Mouse (Mus musculus) embryonic fibroblast, embryonic 13.5 days (primary cell): ENCODE data around the gene Vmn1r118. TPM values are rescaled to one million over a fixed set of nuclear protein-coding genes. Genes with fewer than 3 reads are reported as not detected.
"Not testable (repeated sequence)": the region's sequence is repeated elsewhere in the genome, so short reads cannot be mapped to it uniquely, and the experiment has no call there.

Experiments
- H3K27ac ChIP-seq: 2 replicates; pipeline ENCODE4 v1.5.1; 2012; ENCODE audit warnings: low read length, control low read depth, inconsistent platforms; ENCODE audit not compliant: insufficient read depth
- H3K4me1 ChIP-seq: 2 replicates; pipeline ENCODE4 v1.6.1; 2011; ENCODE audit warnings: low read length; ENCODE audit not compliant: control insufficient read depth, insufficient read depth
- H3K4me3 ChIP-seq: 2 replicates; pipeline ENCODE4 v1.5.1; 2011; ENCODE audit warnings: mild to moderate bottlenecking, control low read depth, low read length; ENCODE audit not compliant: insufficient read depth
- polyA plus RNA-seq: library from polyadenylated mRNA; stranded (reverse); fragments of >200 nt; gene quantifications from 2 replicates; pipeline ENCODE4 v1.2.4, GENCODE M21; 2011; ENCODE audit warnings: low read depth; ENCODE audit not compliant: missing spikeins, insufficient read length

Vmn1r118 gene
- polyA plus RNA-seq = not detected in 2 replicates

- H3K4me3 ChIP-seq, H3K27ac ChIP-seq, H3K4me1 ChIP-seq: not testable (repeated sequence)
These were observed at the start of gene Vmn1r118 for GRCm38 (mm10) chr7:20912247-20912646. Gene Vmn1r118 (minus strand): TSS chr7:20912347.

- not testable (repeated sequence) for H3K27ac ChIP-seq, H3K4me1 ChIP-seq, H3K4me3 ChIP-seq
These were observed 28.1 kb downstream of the Vmn1r118 start, which contains the start of gene Vmn1r117 for GRCm38 (mm10) chr7:20884021-20884420. Gene Vmn1r117 (minus strand): TSS chr7:20884121.

DNA sequence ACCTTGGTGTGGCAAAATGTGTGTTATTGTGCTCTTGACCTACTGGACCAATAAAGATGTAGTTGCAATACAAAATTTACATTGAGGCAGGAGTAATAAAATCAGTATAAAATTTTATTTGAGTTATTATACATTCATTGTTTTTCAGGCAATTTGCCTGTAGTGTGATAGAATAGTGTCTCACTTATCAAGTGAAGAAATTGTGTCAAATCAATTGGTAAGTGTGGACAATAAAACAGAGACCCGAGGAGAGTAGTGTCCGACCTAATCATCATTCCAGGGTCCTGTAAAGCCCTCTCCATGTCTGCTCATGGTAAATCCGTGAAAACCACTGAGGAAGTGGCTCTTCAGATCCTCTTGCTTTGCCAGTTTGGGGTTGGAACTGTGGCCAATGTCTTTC is 40.2 kb downstream of the Vmn1r118 start, which contains the start of gene Vmn1r116:
TSS of gene Vmn1r116 (plus strand) at position 301 of the 400 bp plus-strand sequence.
- H3K4me1 ChIP-seq, H3K27ac ChIP-seq, H3K4me3 ChIP-seq: not testable (repeated sequence)

Other genes starting within 250 kb of the Vmn1r118 start
- not detected in 2 replicates for gene Vmn1r107, start 243.4 kb downstream of the Vmn1r118 start, polyA plus RNA-seq
- gene Vmn1r111, start 209.1 kb downstream of the Vmn1r118 start, polyA plus RNA-seq = not detected in 2 replicates
- gene Gm10668, start 181.7 kb downstream of the Vmn1r118 start, polyA plus RNA-seq = not detected in 2 replicates
- not detected in 2 replicates for gene Vmn1r112, start 141.2 kb downstream of the Vmn1r118 start, polyA plus RNA-seq
- not detected in 2 replicates for gene Vmn1r113, start 125.1 kb downstream of the Vmn1r118 start, polyA plus RNA-seq
- gene Vmn1r114, start 100.2 kb downstream of the Vmn1r118 start, polyA plus RNA-seq = not detected in 2 replicates
- not detected in 2 replicates for gene Vmn1r115, start 67.4 kb downstream of the Vmn1r118 start, polyA plus RNA-seq
- not detected in 2 replicates for gene Vmn1r116, start 40.1 kb downstream of the Vmn1r118 start, polyA plus RNA-seq
- not detected in 2 replicates for gene Vmn1r117, start 28.2 kb downstream of the Vmn1r118 start, polyA plus RNA-seq
- gene Vmn1r119, start 100.1 kb upstream of the Vmn1r118 start, polyA plus RNA-seq = not detected in 2 replicates
- gene Vmn1r120, start 141.4 kb upstream of the Vmn1r118 start, polyA plus RNA-seq = not detected in 2 replicates
- gene Vmn1r121, start 186.2 kb upstream of the Vmn1r118 start, polyA plus RNA-seq = not detected in 2 replicates
- not detected in 2 replicates for gene Vmn1r122, start 221.8 kb upstream of the Vmn1r118 start, polyA plus RNA-seq
- gene Vmn1r123, start 249.8 kb upstream of the Vmn1r118 start, polyA plus RNA-seq = not detected in 2 replicates